Mouse (Mus musculus) urinary bladder, adult 18-20 months (tissue): Measurements from ENCODE around the gene Nmur1.

Experiments used
- DNase-seq, 2 experiments: peaks; one replicate each; pipeline ENCODE4 v3.0.0; 2022; ENCODE audit warnings: low spot score in 2 of 2, mixed read lengths in 2 of 2

Gene Nmur1

GRCm38 (mm10) chr1:86440887-86441723, 15.1 kb upstream of the Nmur1 start:
- peak in 1 of 2 experiments; percentile 53 for DNase-seq

GRCm38 (mm10) chr1:86440171-86440886, 14.3 kb upstream of the Nmur1 start:
- peak; percentile 77 to 89 for DNase-seq

GRCm38 (mm10) chr1:86439487-86440170, 13.6 kb upstream of the Nmur1 start:
- no peak for DNase-seq

- no peak for DNase-seq
These were observed 12.5 kb upstream of the Nmur1 start for GRCm38 (mm10) chr1:86438501-86438900.

- DNase-seq: no peak
These were observed 11.9 kb upstream of the Nmur1 start for GRCm38 (mm10) chr1:86438014-86438319.

GRCm38 (mm10) chr1:86437219-86438013, 11.4 kb upstream of the Nmur1 start:
- DNase-seq: no peak

- no peak for DNase-seq
These were observed 9.3 kb upstream of the Nmur1 start for GRCm38 (mm10) chr1:86435302-86435821.

- peak; percentile 97 for DNase-seq
These were observed 8.6 kb upstream of the Nmur1 start for GRCm38 (mm10) chr1:86434439-86435201.

GRCm38 (mm10) chr1:86434001-86434400, 8.0 kb upstream of the Nmur1 start:
- DNase-seq: peak in 1 of 2 experiments; percentile 55

- DNase-seq: no peak
These were observed 7.3 kb upstream of the Nmur1 start for GRCm38 (mm10) chr1:86433359-86433758.

- DNase-seq: no peak
These were observed 6.8 kb upstream of the Nmur1 start for GRCm38 (mm10) chr1:86432778-86433177.

- DNase-seq: no peak
These were observed 4.0 kb upstream of the Nmur1 start for GRCm38 (mm10) chr1:86430056-86430455.

GRCm38 (mm10) chr1:86424835-86425547, 1.0 kb downstream of the Nmur1 start:
- DNase-seq: no peak

- DNase-seq: no peak
These were observed 1.7 kb downstream of the Nmur1 start for GRCm38 (mm10) chr1:86424336-86424735.

GRCm38 (mm10) chr1:86423879-86424278, 2.1 kb downstream of the Nmur1 start:
- no peak for DNase-seq

GRCm38 (mm10) chr1:86421007-86421406, 5.0 kb downstream of the Nmur1 start:
- no peak for DNase-seq

GRCm38 (mm10) chr1:86416321-86416720, 9.7 kb downstream of the Nmur1 start:
- no peak for DNase-seq

- no peak for DNase-seq
These were observed 10.3 kb downstream of the Nmur1 start for GRCm38 (mm10) chr1:86415612-86416184.

- DNase-seq: no peak
These were observed 10.9 kb downstream of the Nmur1 start for GRCm38 (mm10) chr1:86415144-86415543.

- no peak for DNase-seq
These were observed 11.3 kb downstream of the Nmur1 start for GRCm38 (mm10) chr1:86414715-86415114.
